Mouse (Mus musculus) megakaryocyte, adult 5-6 weeks (primary cell): ENCODE measurements around the gene Otogl. TPM values are rescaled to one million over a fixed set of nuclear protein-coding genes. Genes with fewer than 3 reads are reported as not detected.

Experiments used
- total RNA-seq, 2 experiments: library from RNA; stranded (forward) in 1 of 2; stranded (reverse) in 1 of 2; fragments of 153-499, 151-499 nt in 1 of 2; fragments of 221-1000, 200-1000 nt in 1 of 2; gene quantifications; 2 replicates each; pipeline versions ENCODE4 v1.2.3 to v1.2.4; 2015 to 2017

Otogl gene
- total RNA-seq, 2 experiments from 2014 or later = 0.04 TPM; not detected in 1

Other genes starting within 250 kb of the Otogl start
- gene Ptprq, start 192.1 kb downstream of the Otogl start, total RNA-seq (2015) = not detected in 2 replicates
- gene Ptprq, start 192.1 kb downstream of the Otogl start, total RNA-seq (2017) = not detected in 2 replicates